Mouse (Mus musculus): ENCODE data around the gene Pld1. TPM values are rescaled to one million over a fixed set of nuclear protein-coding genes. Genes with fewer than 3 reads are reported as not detected.

Gene Pld1
- polyA plus RNA-seq, 1 experiment from 2014 or later: 2.2 TPM

DNA sequence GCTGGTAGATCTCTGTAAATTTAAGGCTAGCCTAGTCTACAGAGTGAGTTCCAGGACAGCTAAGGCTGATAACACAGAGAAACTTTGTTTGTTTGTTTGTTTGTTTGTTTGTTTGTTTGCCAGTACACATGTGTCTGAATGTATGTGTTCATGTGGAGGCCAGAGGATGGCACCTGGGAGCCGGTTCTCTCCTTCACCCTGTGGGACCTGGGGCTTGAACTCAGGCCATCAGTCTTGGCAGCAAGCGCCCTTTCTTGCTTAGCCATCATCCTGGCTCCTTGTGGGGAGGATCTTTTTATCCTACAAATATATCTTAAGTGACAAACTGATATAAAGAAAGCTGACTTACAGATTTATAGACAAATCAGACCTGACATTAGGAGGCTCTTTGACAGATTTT lies 44.8 kb downstream of the Pld1 start:
- Histone ChIP-seq H3K4me1 (peaks cover 17% of the 10 kb centered on the region), H3K27ac (replicated peaks) (no peak overlapping the region), H3K36me3 (no peaks in the 10 kb centered on the region), H3K27me3 (ENCODE audit: low read depth, poor library complexity, severe bottlenecking) (no peaks in the 10 kb centered on the region), H3K9me3 (replicated peaks) (no peaks in the 10 kb centered on the region), H3K4me3 (no peak overlapping the region)
- no peak for DNase-seq (ENCODE audit: low spot score)
- 86% methylated on average over 2 of the region's 2 CpGs for WGBS

DNA sequence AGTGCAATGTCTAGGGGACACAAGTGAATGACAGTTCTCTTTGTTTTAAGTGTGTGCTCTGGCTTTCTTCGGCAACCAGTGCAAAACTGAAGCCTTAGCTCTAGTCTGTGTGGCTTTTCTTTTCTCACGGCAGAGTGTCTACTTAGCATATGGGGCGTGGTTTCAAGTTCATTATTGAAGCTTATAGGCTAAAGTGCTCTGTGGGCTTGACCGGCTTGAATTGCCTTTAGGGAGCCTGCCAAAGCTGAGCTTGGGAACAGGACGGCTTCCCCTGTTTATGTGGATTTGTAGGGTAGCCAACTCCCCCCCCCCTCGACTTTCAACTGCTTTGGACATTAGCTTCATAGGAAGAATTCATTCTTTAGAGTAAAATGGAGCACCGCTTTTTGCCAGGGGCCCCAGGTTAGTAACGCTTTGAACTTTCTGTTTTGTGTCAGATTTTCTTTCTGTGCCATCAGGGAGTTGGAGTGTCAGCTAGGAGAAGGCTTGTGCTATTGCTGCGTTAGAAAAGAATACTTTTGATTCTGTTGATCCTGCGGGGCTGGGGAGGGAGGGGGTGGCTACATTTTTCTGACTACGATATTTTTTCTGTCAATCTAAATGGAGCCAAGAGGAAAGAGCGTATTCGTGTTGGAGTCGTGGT lies 45.6 kb downstream of the Pld1 start:
- Histone ChIP-seq H3K4me3 (peak overlapping the region; percentile 44), H3K4me1 (peaks cover 15% of the 10 kb centered on the region), H3K9me3 (replicated peaks) (no peaks in the 10 kb centered on the region), H3K27me3 (ENCODE audit: low read depth, poor library complexity, severe bottlenecking) (no peaks in the 10 kb centered on the region), H3K36me3 (no peaks in the 10 kb centered on the region), H3K27ac (replicated peaks) (peak overlapping the region; percentile 69)
- WGBS: 25% methylated on average over 14 of the region's 14 CpGs
- peak; percentile 62 for DNase-seq (ENCODE audit: low spot score)

DNA sequence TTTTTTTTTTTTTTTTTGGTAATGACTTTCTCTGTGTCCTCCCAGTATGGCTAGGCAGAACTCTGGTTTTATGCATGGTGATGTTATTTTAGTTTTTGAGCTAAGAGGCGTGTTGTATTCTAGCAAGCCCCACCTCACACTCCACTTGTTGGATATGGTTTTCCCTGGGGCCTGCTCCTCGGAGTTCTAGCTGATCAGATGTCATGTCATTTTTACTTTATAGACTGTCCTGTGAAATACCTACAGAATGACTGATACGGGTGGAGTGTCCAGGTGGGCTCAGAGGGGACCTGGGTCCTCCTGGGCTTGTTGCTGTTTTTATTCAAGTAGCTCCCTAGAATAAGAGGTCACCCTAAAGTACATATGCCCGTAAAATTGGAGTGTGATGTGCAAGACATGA lies 46.1 kb downstream of the Pld1 start:
- no peak for DNase-seq (ENCODE audit: low spot score)
- H3K4me1 ChIP-seq: peaks cover 15% of the 10 kb centered on the region
- no peak overlapping the region for H3K27ac ChIP-seq (replicated peaks)
- H3K36me3 ChIP-seq: no peaks in the 10 kb centered on the region
- peak overlapping the region; percentile 44; the same call in 1 of the 2 replicates for H3K4me3 ChIP-seq
- no peaks in the 10 kb centered on the region for H3K27me3 ChIP-seq (ENCODE audit: low read depth, poor library complexity, severe bottlenecking)
- 89% methylated on average over 4 of the region's 4 CpGs for WGBS
- no peaks in the 10 kb centered on the region for H3K9me3 ChIP-seq (replicated peaks)

DNA sequence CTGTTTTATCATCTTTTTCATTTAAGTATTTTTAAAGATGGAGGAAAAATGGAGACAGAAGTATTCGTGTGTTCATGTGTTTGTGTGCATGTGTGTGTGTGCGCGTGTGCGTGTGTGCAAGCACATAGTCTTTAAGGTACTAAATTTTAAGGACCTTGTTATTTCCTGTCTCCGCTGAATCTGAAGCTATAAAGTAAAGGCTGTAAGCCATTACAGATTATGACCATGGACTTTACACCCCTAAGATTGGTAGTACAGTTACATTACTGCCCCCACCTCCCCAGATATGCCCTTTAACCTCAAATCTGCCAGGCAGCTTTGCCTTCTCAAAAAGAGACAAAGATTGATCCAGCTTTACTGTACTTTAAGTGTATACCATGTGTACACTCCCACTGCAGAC lies 46.8 kb downstream of the Pld1 start:
- Histone ChIP-seq H3K9me3 (replicated peaks) (no peaks in the 10 kb centered on the region), H3K4me3 (no peak overlapping the region), H3K36me3 (no peaks in the 10 kb centered on the region), H3K4me1 (peaks cover 15% of the 10 kb centered on the region), H3K27me3 (ENCODE audit: low read depth, poor library complexity, severe bottlenecking) (no peaks in the 10 kb centered on the region), H3K27ac (replicated peaks) (no peak overlapping the region)
- no peak for DNase-seq (ENCODE audit: low spot score)
- WGBS: 95% methylated on average over 5 of the region's 5 CpGs

DNA sequence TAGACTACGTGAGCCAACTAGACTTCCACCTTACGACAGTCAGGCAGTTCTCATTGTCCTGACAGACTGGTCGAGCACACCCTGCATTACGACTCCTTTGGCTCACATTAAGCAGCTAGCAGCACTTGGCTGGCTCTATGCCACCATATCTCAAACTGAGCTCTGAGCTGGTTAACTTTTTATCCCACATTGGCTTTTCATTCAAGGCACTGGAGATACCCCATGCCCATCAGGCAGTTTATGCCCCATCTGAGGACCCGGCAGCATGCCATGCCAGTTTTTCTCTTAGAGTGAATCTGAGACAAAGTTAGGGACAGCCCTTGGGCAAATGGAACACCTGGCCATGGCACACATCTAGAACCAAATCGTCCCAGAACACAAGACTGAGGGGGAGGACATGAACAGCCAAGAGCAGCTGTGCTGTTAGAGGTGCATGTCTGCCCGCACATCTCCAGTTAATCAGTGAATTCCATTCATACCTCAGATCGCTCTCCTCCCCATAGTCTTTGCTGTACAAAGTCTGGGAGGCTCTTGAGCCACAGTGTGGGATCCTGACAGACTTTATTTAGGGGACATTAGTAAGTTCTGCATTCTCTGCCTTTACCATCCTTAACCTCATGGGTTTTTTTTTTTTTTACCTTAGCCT lies 49.5 kb downstream of the Pld1 start:
- Histone ChIP-seq H3K9me3 (replicated peaks) (no peaks in the 10 kb centered on the region), H3K27ac (replicated peaks) (0 out of 2 replicates have a peak overlapping the region, but pooled peaks have one; percentile 17), H3K4me1 (peaks cover 15% of the 10 kb centered on the region), H3K4me3 (no peak overlapping the region), H3K27me3 (ENCODE audit: low read depth, poor library complexity, severe bottlenecking) (no peaks in the 10 kb centered on the region), H3K36me3 (no peaks in the 10 kb centered on the region)
- 80% methylated on average over 8 of the region's 8 CpGs for WGBS
- DNase-seq (ENCODE audit: low spot score): no peak

DNA sequence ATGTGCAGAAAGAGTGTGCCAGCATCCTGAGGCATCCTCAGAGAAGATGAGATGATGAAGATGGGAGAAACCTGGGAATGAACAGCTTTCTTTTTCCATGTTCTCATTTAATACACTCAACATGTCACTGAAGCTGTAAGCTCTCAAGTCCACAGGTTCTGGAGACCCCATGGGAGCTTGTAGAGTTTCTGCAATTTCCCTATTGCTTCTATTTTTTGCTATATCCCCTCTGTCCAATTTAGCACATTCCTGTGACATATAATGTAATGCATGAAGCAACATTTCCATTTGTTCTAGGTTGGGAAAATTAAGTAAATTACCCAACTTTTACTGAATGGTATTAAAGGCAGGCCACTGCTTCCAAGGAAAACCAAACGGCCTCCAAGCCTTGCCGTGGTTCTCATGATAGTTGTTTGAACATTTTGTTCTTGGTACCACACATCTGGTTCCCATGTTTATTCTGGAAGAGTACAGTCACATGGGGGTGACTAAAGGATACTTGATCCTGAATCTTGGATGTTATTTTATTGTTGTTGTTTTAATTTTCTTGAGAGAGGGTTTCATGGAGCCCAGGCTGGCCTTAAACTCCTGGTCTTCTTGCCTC lies 52.7 kb downstream of the Pld1 start:
- no peaks in the 10 kb centered on the region for H3K27me3 ChIP-seq (ENCODE audit: low read depth, poor library complexity, severe bottlenecking)
- no peaks in the 10 kb centered on the region for H3K4me1 ChIP-seq
- no peak for DNase-seq (ENCODE audit: low spot score)
- WGBS: 82% methylated on average over 2 of the region's 2 CpGs
- no peak overlapping the region for H3K27ac ChIP-seq (replicated peaks)
- no peaks in the 10 kb centered on the region for H3K36me3 ChIP-seq
- H3K9me3 ChIP-seq (replicated peaks): no peaks in the 10 kb centered on the region
- no peak overlapping the region for H3K4me3 ChIP-seq

DNA sequence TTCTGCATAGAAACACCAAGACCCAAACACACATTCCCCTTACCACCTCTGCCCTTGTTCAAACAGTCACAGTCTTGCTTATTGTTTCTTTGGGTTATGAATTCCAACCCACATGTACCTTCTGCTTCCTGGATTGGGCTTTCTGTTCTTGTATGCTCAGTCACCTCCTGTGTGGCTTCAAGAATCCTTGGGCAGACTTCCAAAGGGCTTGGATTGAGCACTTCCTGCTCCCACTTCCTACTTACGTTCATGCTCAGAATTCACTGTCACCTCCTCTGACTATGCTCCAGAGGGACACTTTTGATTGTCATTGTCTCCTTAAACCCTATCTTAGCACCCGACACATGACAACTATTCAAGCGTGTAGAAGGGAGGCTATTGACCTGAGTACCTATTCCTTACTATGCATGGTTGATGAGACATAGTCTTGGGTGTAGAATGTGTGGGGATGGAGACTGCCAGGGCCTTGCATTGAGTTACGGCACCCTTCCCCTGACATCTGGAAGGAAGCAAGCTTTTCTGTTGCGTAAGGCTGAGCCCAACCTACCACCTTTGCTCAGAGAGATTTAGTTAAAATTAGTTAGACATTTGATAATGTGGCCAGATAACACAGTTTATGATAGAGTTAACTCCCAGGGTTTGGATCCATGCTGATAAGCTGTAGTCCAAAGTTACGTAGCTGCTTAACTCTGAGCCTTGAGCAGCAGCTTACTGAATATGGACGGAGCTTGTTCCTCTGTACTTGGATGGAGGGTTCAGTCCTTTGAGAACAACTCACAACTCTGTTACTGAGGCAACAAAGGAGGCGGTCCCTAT lies 55.9 kb downstream of the Pld1 start:
- 90% methylated on average over 8 of the region's 8 CpGs for WGBS
- no peak overlapping the region for H3K4me3 ChIP-seq
- no peaks in the 10 kb centered on the region for H3K9me3 ChIP-seq (replicated peaks)
- H3K36me3 ChIP-seq: no peaks in the 10 kb centered on the region
- no peak overlapping the region for H3K27ac ChIP-seq (replicated peaks)
- H3K4me1 ChIP-seq: no peaks in the 10 kb centered on the region
- no peaks in the 10 kb centered on the region for H3K27me3 ChIP-seq (ENCODE audit: low read depth, poor library complexity, severe bottlenecking)
- DNase-seq (ENCODE audit: low spot score): no peak

DNA sequence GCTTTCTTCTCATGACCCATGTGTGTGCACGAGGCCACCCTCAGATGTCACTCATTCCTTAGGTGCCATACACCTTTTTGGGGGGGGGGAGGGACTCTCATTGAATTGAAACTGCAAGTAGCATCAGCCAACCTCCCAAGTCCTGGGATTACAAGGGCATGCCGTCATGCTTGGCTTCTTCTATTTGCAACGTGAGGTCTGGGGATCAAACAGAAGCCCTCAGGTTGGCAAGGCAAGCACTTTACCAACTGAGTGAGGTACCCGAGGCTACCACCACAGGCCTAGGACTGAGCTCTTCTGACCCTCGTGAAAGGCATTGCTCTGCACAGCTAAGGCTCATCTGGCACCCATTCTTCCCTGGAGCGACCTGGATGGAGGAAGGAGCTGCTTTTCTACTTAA lies 65.8 kb downstream of the Pld1 start:
- Histone ChIP-seq H3K27me3 (ENCODE audit: low read depth, poor library complexity, severe bottlenecking) (no peaks in the 10 kb centered on the region), H3K4me1 (no peaks in the 10 kb centered on the region), H3K36me3 (no peaks in the 10 kb centered on the region), H3K4me3 (no peak overlapping the region), H3K27ac (replicated peaks) (no peak overlapping the region), H3K9me3 (replicated peaks) (no peaks in the 10 kb centered on the region; the same call in 1 of the 2 replicates)
- 79% methylated on average over 6 of the region's 6 CpGs for WGBS
- DNase-seq (ENCODE audit: low spot score): no peak

DNA sequence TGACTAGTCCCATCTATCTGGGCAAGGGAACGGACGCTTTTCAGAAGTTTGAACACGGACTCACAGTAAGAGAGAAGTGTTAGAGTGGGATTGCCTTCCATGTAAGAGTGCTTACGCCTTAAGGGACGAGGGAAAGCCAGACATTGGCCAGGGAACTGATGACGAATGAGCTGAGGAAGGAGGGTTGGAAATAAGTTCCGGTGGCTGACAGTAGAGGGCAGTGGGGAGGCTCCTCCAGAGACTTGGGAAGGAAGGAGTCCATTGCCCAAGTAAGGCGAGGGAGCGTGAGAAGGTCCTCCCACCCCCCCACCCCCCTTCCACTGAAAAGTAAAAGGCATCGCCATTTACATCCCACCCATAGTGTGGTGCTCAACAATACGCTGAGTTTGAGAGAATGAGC lies 69.2 kb downstream of the Pld1 start:
- no peak overlapping the region for H3K27ac ChIP-seq (replicated peaks)
- 84% methylated on average over 11 of the region's 11 CpGs for WGBS

DNA sequence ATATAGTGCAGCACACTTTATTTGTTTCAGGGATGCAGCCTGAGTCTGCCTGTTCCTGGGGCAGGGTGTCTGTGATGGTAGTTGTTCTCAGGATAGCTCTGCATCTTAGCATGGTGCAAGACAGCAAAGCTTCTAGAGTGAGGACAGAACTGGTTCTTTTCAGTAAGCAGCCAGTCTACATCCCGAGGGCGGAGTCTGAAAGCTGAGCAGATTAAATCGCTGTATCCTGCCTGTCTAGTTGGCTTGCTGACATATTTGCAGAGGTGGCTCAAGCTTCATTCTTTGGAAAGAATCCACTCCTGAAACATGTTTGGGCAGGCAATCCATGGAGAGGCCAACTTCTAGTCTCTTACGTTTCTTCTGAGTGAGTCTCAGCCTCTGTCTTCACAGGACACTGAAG lies 69.9 kb downstream of the Pld1 start:
- H3K4me3 ChIP-seq: no peak overlapping the region
- no peaks in the 10 kb centered on the region for H3K27me3 ChIP-seq (ENCODE audit: low read depth, poor library complexity, severe bottlenecking)
- 80% methylated on average over 4 of the region's 4 CpGs for WGBS
- H3K9me3 ChIP-seq (replicated peaks): no peaks in the 10 kb centered on the region
- no peak overlapping the region for H3K27ac ChIP-seq (replicated peaks)
- H3K36me3 ChIP-seq: no peaks in the 10 kb centered on the region
- DNase-seq (ENCODE audit: low spot score): no peak
- H3K4me1 ChIP-seq: 0 out of 2 replicates have a peak, but pooled peaks cover 2% of the 10 kb centered on the region

More for the DNA sequence above, 69.2 kb downstream of the Pld1 start:
- H3K4me1 ChIP-seq: no peaks in the 10 kb centered on the region
- no peaks in the 10 kb centered on the region for H3K27me3 ChIP-seq (ENCODE audit: low read depth, poor library complexity, severe bottlenecking)
- DNase-seq (ENCODE audit: low spot score): no peak
- H3K9me3 ChIP-seq (replicated peaks): no peaks in the 10 kb centered on the region
- H3K4me3 ChIP-seq: no peak overlapping the region
- H3K36me3 ChIP-seq: no peaks in the 10 kb centered on the region

DNA sequence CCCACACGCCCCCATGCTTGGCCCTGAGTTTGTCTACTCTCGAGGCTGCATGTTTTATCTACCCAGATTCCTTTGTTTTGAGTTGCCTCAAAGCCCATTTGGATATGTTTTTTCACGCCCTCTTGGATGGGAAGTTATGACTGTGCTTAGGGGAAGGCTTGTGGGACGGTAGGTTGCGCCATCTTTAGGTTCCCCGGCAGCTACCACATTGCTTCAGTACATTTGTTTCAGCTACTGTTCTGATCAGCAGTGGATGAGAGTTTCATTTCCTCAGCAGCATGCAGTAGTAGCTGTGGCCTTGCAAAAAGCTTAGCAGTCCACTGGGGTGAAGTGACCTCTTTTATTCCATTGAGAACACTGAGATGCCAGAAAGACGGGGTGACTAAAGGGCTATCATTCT lies 73.7 kb downstream of the Pld1 start:
- Histone ChIP-seq H3K9me3 (replicated peaks) (no peaks in the 10 kb centered on the region), H3K27ac (replicated peaks) (no peak overlapping the region), H3K4me3 (no peak overlapping the region), H3K27me3 (ENCODE audit: low read depth, poor library complexity, severe bottlenecking) (no peaks in the 10 kb centered on the region), H3K36me3 (no peaks in the 10 kb centered on the region), H3K4me1 (0 out of 2 replicates have a peak, but pooled peaks cover 3% of the 10 kb centered on the region)
- DNase-seq (ENCODE audit: low spot score): no peak
- 84% methylated on average over 7 of the region's 7 CpGs for WGBS

DNA sequence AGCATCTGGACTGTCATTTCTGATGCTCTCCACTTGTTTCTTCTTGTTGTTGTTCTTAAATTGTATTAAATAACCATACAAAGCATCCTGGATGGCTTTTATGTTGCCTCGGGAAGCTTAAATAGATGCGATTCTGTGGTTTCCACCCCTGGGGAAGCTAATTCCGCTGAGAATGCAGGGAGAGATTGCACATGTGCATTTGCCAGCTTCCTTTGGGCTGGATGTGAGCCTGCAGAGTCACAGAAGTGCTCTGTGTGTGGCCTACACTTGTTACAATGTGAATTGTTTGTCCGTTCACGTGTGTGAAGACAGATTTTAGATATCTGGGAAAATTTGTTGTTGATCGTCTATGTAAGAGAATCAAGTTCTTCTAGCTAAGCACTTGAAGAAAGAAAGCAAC lies 74.9 kb downstream of the Pld1 start:
- H3K27me3 ChIP-seq (ENCODE audit: low read depth, poor library complexity, severe bottlenecking): no peaks in the 10 kb centered on the region
- H3K27ac ChIP-seq (replicated peaks): no peak overlapping the region
- no peaks in the 10 kb centered on the region for H3K9me3 ChIP-seq (replicated peaks)
- 0 out of 2 replicates have a peak, but pooled peaks cover 3% of the 10 kb centered on the region for H3K4me1 ChIP-seq
- no peaks in the 10 kb centered on the region for H3K36me3 ChIP-seq
- H3K4me3 ChIP-seq: no peak overlapping the region
- no peak for DNase-seq (ENCODE audit: low spot score)
- 64% methylated on average over 6 of the region's 6 CpGs for WGBS

All from midbrain, embryonic 10.5 days (tissue).